Mouse (Mus musculus) forebrain, embryonic 14.5 days (tissue): ENCODE measurements at regions not wholly inside any gene's neighbourhood (a gene's known extent, or its start where the extent isn't known, plus 50 kb on each side); places are given as distances from the start of the nearest gene placed in this dataset.
A peak's percentile ranks its signal among the peaks of the same experiment; 100 is the strongest.

Source experiments
- ATAC-seq: fragments of 200-750 bp; cut with Nextera tagmentation; 2 replicates; pipeline ENCODE4 v1.8.0; 2017; ENCODE audit warnings: mild to moderate bottlenecking, moderate library complexity
- DNase-seq: peaks from one replicate; pipeline ENCODE4 v3.0.0-alpha.2; 2015; ENCODE audit warnings: low spot score
- H3K27ac ChIP-seq: fragments of 300-500 bp; sonication (generic); 2 replicates; pipeline ENCODE4 v1.5.1; 2014; ENCODE audit warnings: low read depth, mild to moderate bottlenecking, control low read depth, low read length, moderate library complexity
- H3K27me3 ChIP-seq: fragments of 300-500 bp; sonication (generic); replicated peaks from 2 replicates; pipeline ENCODE4 v1.6.1; 2014; ENCODE audit warnings: low read length, control low read depth, mixed read lengths; ENCODE audit not compliant: control insufficient read depth, insufficient read depth
- H3K36me3 ChIP-seq: fragments of 300-500 bp; sonication (generic); 2 replicates; pipeline ENCODE4 v1.6.1; 2014; ENCODE audit warnings: low read length, control low read depth; ENCODE audit not compliant: control insufficient read depth, insufficient read depth
- H3K4me1 ChIP-seq: fragments of 300-500 bp; sonication (generic); 2 replicates; pipeline ENCODE4 v1.6.1; 2014; ENCODE audit warnings: antibody characterized with exemption, low read length, control low read depth; ENCODE audit not compliant: control insufficient read depth, insufficient read depth
- H3K4me2 ChIP-seq: fragments of 300-500 bp; sonication (generic); 2 replicates; pipeline ENCODE4 v1.6.1; 2014; ENCODE audit warnings: mild to moderate bottlenecking, control low read depth, low read length
- H3K4me3 ChIP-seq: fragments of 300-500 bp; sonication (generic); 2 replicates; pipeline ENCODE4 v1.5.1; 2014; ENCODE audit warnings: low read depth, low read length, control low read depth
- H3K9ac ChIP-seq: fragments of 300-500 bp; sonication (generic); 2 replicates; pipeline ENCODE4 v1.6.1; 2014; ENCODE audit warnings: mild to moderate bottlenecking, low read length, control low read depth, moderate library complexity
- H3K9me3 ChIP-seq: fragments of 300-500 bp; sonication (generic); replicated peaks from 2 replicates; pipeline ENCODE4 v1.6.1; 2016; ENCODE audit warnings: low read length, control low read depth, mixed read lengths; ENCODE audit not compliant: control insufficient read depth
- WGBS: fragments of 180-500 bp; shearing (Covaris S2); extraction: QIAGEN DNeasy Blood & Tissue Kit; methylation state at CpG from one replicate; pipeline ENCODE4 v1.1.7; 2014; 5-methylcytosine and 5-hydroxymethylcytosine counted together

- H3K36me3 ChIP-seq, result no peaks in the 10 kb centered on the region
- DNase-seq, result no peak
- no peaks in the 10 kb centered on the region for H3K27me3 ChIP-seq
- no peak for ATAC-seq
- no peak overlapping the region for H3K4me3 ChIP-seq
- WGBS, result 46% methylated on average over 3 of the region's 3 CpGs
- H3K9me3 ChIP-seq, result no peaks in the 10 kb centered on the region
- H3K4me1 ChIP-seq, result no peaks in the 10 kb centered on the region
- H3K9ac ChIP-seq, result no peak overlapping the region
- no peak overlapping the region for H3K4me2 ChIP-seq
- H3K27ac ChIP-seq, result no peak overlapping the region
Measured at GRCm38 (mm10) chr6:55781146-55781545, 55.5 kb upstream of the Itprid1 start.

- Histone ChIP-seq H3K4me3 (no peak overlapping the region), H3K4me2 (no peak overlapping the region), H3K4me1 (no peaks in the 10 kb centered on the region), H3K36me3 (no peaks in the 10 kb centered on the region), H3K27me3 (no peaks in the 10 kb centered on the region), H3K9ac (no peak overlapping the region), H3K27ac (no peak overlapping the region), H3K9me3 (no peaks in the 10 kb centered on the region)
- DNase-seq, result no peak
- 86% methylated on average over 5 of the region's 5 CpGs for WGBS
- no peak for ATAC-seq
Measured at GRCm38 (mm10) chr6:55775527-55775926, 61.2 kb upstream of the Itprid1 start.

- Histone ChIP-seq H3K4me3 (no peak overlapping the region), H3K9me3 (no peaks in the 10 kb centered on the region), H3K27me3 (no peaks in the 10 kb centered on the region), H3K4me1 (no peaks in the 10 kb centered on the region), H3K36me3 (no peaks in the 10 kb centered on the region), H3K4me2 (no peak overlapping the region), H3K9ac (no peak overlapping the region), H3K27ac (no peak overlapping the region)
- DNase-seq (no peak), ATAC-seq (no peak)
- 91% methylated on average over 8 of the region's 8 CpGs for WGBS
Measured at GRCm38 (mm10) chr6:55770341-55770740, 66.4 kb upstream of the Itprid1 start.

DNA sequence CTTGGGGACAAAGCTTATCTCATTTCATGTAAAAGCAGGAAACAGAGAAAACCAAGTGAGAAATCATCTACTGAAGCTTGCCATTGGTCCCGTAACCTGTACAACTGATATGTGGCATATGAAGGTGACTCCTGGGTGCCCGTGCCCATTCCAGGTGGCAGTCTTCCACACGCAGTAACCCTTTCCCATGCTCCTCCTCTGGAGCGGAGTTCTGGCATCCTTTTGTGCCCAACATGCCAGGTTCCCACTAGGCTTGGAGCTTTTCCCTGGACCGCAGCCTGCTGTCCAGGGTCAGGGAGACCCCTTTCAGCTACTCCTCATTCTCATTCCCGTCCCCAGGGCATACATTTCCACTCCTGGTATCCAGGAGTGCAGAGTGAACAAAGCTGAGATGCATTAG is 74.4 kb upstream of the Neurod6 start:
- no peak overlapping the region for H3K4me2 ChIP-seq
- no peaks in the 10 kb centered on the region for H3K27me3 ChIP-seq
- H3K27ac ChIP-seq, result no peak overlapping the region
- DNase-seq (no peak), ATAC-seq (no peak)
- no peak overlapping the region for H3K4me3 ChIP-seq
- H3K9me3 ChIP-seq, result no peaks in the 10 kb centered on the region
- H3K9ac ChIP-seq, result no peak overlapping the region
- no peaks in the 10 kb centered on the region for H3K4me1 ChIP-seq
- WGBS, result 81% methylated on average over 6 of the region's 6 CpGs
- no peaks in the 10 kb centered on the region for H3K36me3 ChIP-seq

DNA sequence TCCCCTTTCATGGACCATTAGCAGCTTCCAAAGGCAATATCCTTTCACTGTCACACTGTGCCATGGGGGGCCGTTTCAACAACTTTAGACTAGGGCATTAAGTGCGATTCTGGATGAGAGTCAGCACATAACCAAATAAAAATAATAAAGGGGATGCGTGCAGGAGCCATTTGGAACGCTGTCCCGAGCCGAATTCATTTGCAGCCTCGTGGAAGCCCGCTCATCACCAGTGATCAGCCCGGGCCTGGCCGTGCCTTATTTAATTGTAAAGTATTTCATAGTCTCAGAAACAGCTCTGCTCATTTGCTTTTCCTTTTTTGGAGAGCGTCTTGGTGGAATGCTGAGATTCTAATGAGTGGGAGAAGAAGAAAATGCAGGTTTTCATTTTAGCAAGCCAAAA is 69.8 kb upstream of the Neurod6 start:
- Histone ChIP-seq H3K9ac (no peak overlapping the region), H3K4me3 (no peak overlapping the region), H3K27me3 (no peaks in the 10 kb centered on the region), H3K27ac (no peak overlapping the region), H3K36me3 (no peaks in the 10 kb centered on the region), H3K4me2 (no peak overlapping the region), H3K9me3 (no peaks in the 10 kb centered on the region), H3K4me1 (peaks cover 2% of the 10 kb centered on the region; the same call in 1 of the 2 replicates)
- DNase-seq (no peak), ATAC-seq (no peak)
- 88% methylated on average over 11 of the region's 11 CpGs for WGBS

DNA sequence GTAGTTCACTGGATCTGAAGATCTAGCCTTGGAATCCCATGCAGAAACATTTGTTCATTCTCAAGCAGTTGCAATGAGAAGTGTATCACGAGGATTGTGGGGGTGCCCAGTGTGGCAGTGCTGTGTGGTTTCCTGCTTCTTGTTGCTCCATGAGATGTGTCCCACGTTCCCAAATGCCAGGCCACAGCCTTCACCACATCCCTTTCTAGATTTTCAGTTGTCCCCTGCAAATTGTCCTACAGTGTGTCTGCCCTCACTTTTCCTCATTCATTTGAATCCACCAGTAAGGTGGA is 64.7 kb upstream of the Neurod6 start:
- Histone ChIP-seq H3K27ac (no peak overlapping the region), H3K4me2 (no peak overlapping the region), H3K4me3 (no peak overlapping the region), H3K9me3 (no peaks in the 10 kb centered on the region), H3K9ac (no peak overlapping the region), H3K27me3 (no peaks in the 10 kb centered on the region), H3K4me1 (peaks cover 2% of the 10 kb centered on the region; the same call in 1 of the 2 replicates), H3K36me3 (no peaks in the 10 kb centered on the region)
- DNase-seq, result no peak
- 0 out of 2 replicates have a peak, but pooled peaks have one; percentile 54 for ATAC-seq
- WGBS, result 32% methylated on average over 2 of the region's 2 CpGs

- ATAC-seq, result 0 out of 2 replicates have a peak, but pooled peaks have one; percentile 52
- H3K4me1 ChIP-seq, result peaks cover 2% of the 10 kb centered on the region; the same call in 1 of the 2 replicates
- H3K4me3 ChIP-seq, result no peak overlapping the region
- WGBS, result 30% methylated on average over 3 of the region's 3 CpGs
- DNase-seq, result peak; percentile 72
- no peaks in the 10 kb centered on the region for H3K9me3 ChIP-seq
- no peak overlapping the region for H3K27ac ChIP-seq
- no peak overlapping the region for H3K9ac ChIP-seq
- no peaks in the 10 kb centered on the region for H3K27me3 ChIP-seq
- no peaks in the 10 kb centered on the region for H3K36me3 ChIP-seq
- no peak overlapping the region for H3K4me2 ChIP-seq
Measured at GRCm38 (mm10) chr6:55745105-55745858, 64.2 kb upstream of the Neurod6 start.

- Histone ChIP-seq H3K27ac (no peak overlapping the region), H3K9ac (no peak overlapping the region), H3K36me3 (no peaks in the 10 kb centered on the region), H3K4me1 (no peaks in the 10 kb centered on the region), H3K9me3 (no peaks in the 10 kb centered on the region), H3K27me3 (no peaks in the 10 kb centered on the region), H3K4me3 (no peak overlapping the region), H3K4me2 (no peak overlapping the region)
- WGBS, result 87% methylated on average over 5 of the region's 5 CpGs
- DNase-seq, result no peak
- ATAC-seq, result no peak
Measured at GRCm38 (mm10) chr6:55731301-55731826, 50.3 kb upstream of the Neurod6 start.
